Mouse (Mus musculus): ENCODE measurements around the gene Wdsub1. TPM values are rescaled to one million over a fixed set of nuclear protein-coding genes. Genes with fewer than 3 reads are reported as not detected.

Gene Wdsub1
- total RNA-seq, 1 experiment, result 20.7 TPM

DNA sequence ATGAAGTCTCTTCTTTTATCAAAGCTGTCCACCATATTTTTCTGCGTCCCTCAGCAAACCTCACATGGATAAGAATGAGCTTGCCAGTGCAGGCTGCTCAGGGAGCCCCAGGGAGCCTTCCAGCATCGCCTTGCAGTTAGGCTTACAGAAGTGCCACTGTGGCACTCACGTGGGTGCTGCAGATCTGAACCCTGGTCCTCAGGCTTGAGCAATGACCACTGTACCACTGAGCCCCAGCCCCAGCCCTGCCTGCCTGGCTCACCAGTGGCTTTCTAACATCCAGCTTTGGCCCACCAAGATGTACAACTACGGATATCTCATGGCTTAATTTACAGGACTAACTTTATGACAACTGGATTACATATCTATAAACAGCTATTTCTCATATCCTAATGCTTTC, 16.3 kb upstream of the Wdsub1 start:
- TF ChIP-seq HCFC1 (IDR thresholded peaks at IDR 0.05; ENCODE audit: borderline replicate concordance, insufficient read depth, low read length) (no peak), ZNF384 (IDR thresholded peaks at IDR 0.05; ENCODE audit: low read depth, low read length) (no peak), CHD2 (IDR thresholded peaks at IDR 0.05; ENCODE audit: low read depth, low read length) (no peak), MAFK (IDR thresholded peaks at IDR 0.05; ENCODE audit: insufficient read depth, low read depth, low read length) (no peak), ZC3H11A (IDR thresholded peaks at IDR 0.05; ENCODE audit: borderline replicate concordance, low read depth, low read length) (no peak)
- in situ Hi-C loops (cut with MboI; ENCODE audit: low sequenced_read_pairs in 2 of 2, unreplicated experiment in 2 of 2), result no loop called here
- peaks cover 0 to 4% of the 10 kb centered on the region in 2 experiments; a peak in 2 of 4 replicates for H3K4me1 ChIP-seq (ENCODE audit: control insufficient read depth in 2 of 2, insufficient read depth in 2 of 2, low read length in 2 of 2, poor library complexity in 1 of 2)
- no peaks in the 10 kb centered on the region for H3K9me3 ChIP-seq (ENCODE audit: control insufficient read depth, insufficient read depth, low read depth, low read length)
- H3K4me3 ChIP-seq (ENCODE audit: insufficient read depth in 1 of 2, low read depth in 1 of 2, low read length in 2 of 2, poor library complexity in 1 of 2, severe bottlenecking in 1 of 2), result no peak overlapping the region
- no peak overlapping the region for H3K9ac ChIP-seq (ENCODE audit: insufficient read depth, low read depth, low read length, poor library complexity, severe bottlenecking)
- no peak overlapping the region for H3K27ac ChIP-seq (ENCODE audit: insufficient read depth, low read depth, low read length, poor library complexity, severe bottlenecking)
- H3K36me3 ChIP-seq (ENCODE audit: control insufficient read depth, insufficient read depth, low read length, poor library complexity, severe bottlenecking), result no peaks in the 10 kb centered on the region
- DNase-seq (ENCODE audit: low read depth, low spot score), result no peak

DNA sequence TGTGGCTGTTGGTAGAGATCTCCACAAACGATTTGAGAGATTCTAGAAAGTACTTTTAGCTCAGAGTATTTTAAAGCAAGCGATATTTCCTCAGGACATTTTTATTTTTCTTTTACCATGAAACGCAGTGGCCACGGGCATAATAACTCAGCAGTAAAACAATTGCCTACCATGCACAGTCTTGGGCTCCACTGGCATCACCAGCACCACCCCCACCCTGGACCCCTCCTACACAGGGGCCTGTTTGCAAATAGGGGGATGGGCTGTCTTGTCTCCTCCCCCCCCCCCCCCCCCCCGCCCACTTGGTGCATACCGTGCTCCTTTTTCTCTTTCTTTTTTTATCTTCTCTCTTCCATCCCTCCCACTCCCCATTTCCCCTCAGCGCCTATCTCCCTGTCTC, 15.7 kb upstream of the Wdsub1 start:
- no peaks in the 10 kb centered on the region for H3K9me3 ChIP-seq (ENCODE audit: control insufficient read depth, insufficient read depth, low read depth, low read length)
- in situ Hi-C loops (cut with MboI; ENCODE audit: low sequenced_read_pairs in 2 of 2, unreplicated experiment in 2 of 2), result no loop called here
- TF ChIP-seq ZC3H11A (IDR thresholded peaks at IDR 0.05; ENCODE audit: borderline replicate concordance, low read depth, low read length), result no peak
- TF ChIP-seq MAFK (IDR thresholded peaks at IDR 0.05; ENCODE audit: insufficient read depth, low read depth, low read length), result no peak
- TF ChIP-seq CHD2 (IDR thresholded peaks at IDR 0.05; ENCODE audit: low read depth, low read length), result no peak
- TF ChIP-seq ZNF384 (IDR thresholded peaks at IDR 0.05; ENCODE audit: low read depth, low read length), result no peak
- no peak for TF ChIP-seq HCFC1 (IDR thresholded peaks at IDR 0.05; ENCODE audit: borderline replicate concordance, insufficient read depth, low read length)
- no peaks in the 10 kb centered on the region for H3K36me3 ChIP-seq (ENCODE audit: control insufficient read depth, insufficient read depth, low read length, poor library complexity, severe bottlenecking)
- DNase-seq (ENCODE audit: low read depth, low spot score), result no peak
- H3K4me1 ChIP-seq (ENCODE audit: control insufficient read depth in 2 of 2, insufficient read depth in 2 of 2, low read length in 2 of 2, poor library complexity in 1 of 2), result peaks cover 0 to 4% of the 10 kb centered on the region in 2 experiments; a peak in 2 of 4 replicates
- H3K27ac ChIP-seq (ENCODE audit: insufficient read depth, low read depth, low read length, poor library complexity, severe bottlenecking), result no peak overlapping the region
- no peak overlapping the region for H3K9ac ChIP-seq (ENCODE audit: insufficient read depth, low read depth, low read length, poor library complexity, severe bottlenecking)
- no peak overlapping the region for H3K4me3 ChIP-seq (ENCODE audit: insufficient read depth in 1 of 2, low read depth in 1 of 2, low read length in 2 of 2, poor library complexity in 1 of 2, severe bottlenecking in 1 of 2)

DNA sequence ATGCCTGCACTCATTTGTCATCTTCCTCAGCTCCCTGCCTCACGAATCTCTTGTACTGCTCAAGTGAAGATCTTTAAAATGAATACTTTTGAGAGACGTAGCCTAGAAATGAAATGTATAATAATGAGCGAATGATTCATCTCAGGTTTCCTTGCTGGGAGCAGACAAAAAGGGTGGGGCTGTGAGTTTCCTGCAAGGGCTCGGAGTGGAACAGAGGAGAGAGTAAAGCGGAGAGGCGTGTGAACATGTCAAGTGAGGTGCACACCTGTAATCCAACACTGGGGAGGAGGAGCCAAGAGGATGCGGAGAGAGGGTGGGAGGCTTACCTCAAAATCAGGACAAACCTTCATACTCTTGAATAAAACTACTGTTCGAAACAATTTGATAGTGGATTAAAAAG, 14.4 kb upstream of the Wdsub1 start:
- H3K4me1 ChIP-seq (ENCODE audit: control insufficient read depth in 2 of 2, insufficient read depth in 2 of 2, low read length in 2 of 2, poor library complexity in 1 of 2), result peaks cover 0 to 4% of the 10 kb centered on the region in 2 experiments; a peak in 2 of 4 replicates
- H3K36me3 ChIP-seq (ENCODE audit: control insufficient read depth, insufficient read depth, low read length, poor library complexity, severe bottlenecking), result no peaks in the 10 kb centered on the region
- in situ Hi-C loops (cut with MboI; ENCODE audit: low sequenced_read_pairs in 2 of 2, unreplicated experiment in 2 of 2), result no loop called here
- H3K27ac ChIP-seq (ENCODE audit: insufficient read depth, low read depth, low read length, poor library complexity, severe bottlenecking), result no peak overlapping the region
- no peak for TF ChIP-seq ZC3H11A (IDR thresholded peaks at IDR 0.05; ENCODE audit: borderline replicate concordance, low read depth, low read length)
- H3K4me3 ChIP-seq (ENCODE audit: insufficient read depth in 1 of 2, low read depth in 1 of 2, low read length in 2 of 2, poor library complexity in 1 of 2, severe bottlenecking in 1 of 2), result no peak overlapping the region
- H3K9me3 ChIP-seq (ENCODE audit: control insufficient read depth, insufficient read depth, low read depth, low read length), result no peaks in the 10 kb centered on the region
- no peak for DNase-seq (ENCODE audit: low read depth, low spot score)
- no peak overlapping the region for H3K9ac ChIP-seq (ENCODE audit: insufficient read depth, low read depth, low read length, poor library complexity, severe bottlenecking)

GRCm38 (mm10) chr2:59896400-59896799, 14.0 kb upstream of the Wdsub1 start:
- Histone ChIP-seq H3K36me3 (ENCODE audit: control insufficient read depth, insufficient read depth, low read length, poor library complexity, severe bottlenecking) (no peaks in the 10 kb centered on the region), H3K4me1 (ENCODE audit: control insufficient read depth in 2 of 2, insufficient read depth in 2 of 2, low read length in 2 of 2, poor library complexity in 1 of 2) (peaks cover 0 to 4% of the 10 kb centered on the region in 2 experiments; a peak in 2 of 4 replicates), H3K27ac (ENCODE audit: insufficient read depth, low read depth, low read length, poor library complexity, severe bottlenecking) (no peak overlapping the region), H3K9ac (ENCODE audit: insufficient read depth, low read depth, low read length, poor library complexity, severe bottlenecking) (no peak overlapping the region), H3K9me3 (ENCODE audit: control insufficient read depth, insufficient read depth, low read depth, low read length) (no peaks in the 10 kb centered on the region), H3K4me3 (ENCODE audit: insufficient read depth in 1 of 2, low read depth in 1 of 2, low read length in 2 of 2, poor library complexity in 1 of 2, severe bottlenecking in 1 of 2) (no peak overlapping the region)
- DNase-seq (ENCODE audit: low read depth, low spot score), result no peak
- in situ Hi-C loops (cut with MboI; ENCODE audit: low sequenced_read_pairs in 2 of 2, unreplicated experiment in 2 of 2), result no loop called here
- no peak for TF ChIP-seq CHD2 (IDR thresholded peaks at IDR 0.05; ENCODE audit: low read depth, low read length)
- no peak for TF ChIP-seq ZNF384 (IDR thresholded peaks at IDR 0.05; ENCODE audit: low read depth, low read length)
- no peak for TF ChIP-seq ZC3H11A (IDR thresholded peaks at IDR 0.05; ENCODE audit: borderline replicate concordance, low read depth, low read length)
- TF ChIP-seq HCFC1 (IDR thresholded peaks at IDR 0.05; ENCODE audit: borderline replicate concordance, insufficient read depth, low read length), result no peak
- TF ChIP-seq MAFK (IDR thresholded peaks at IDR 0.05; ENCODE audit: insufficient read depth, low read depth, low read length), result no peak

- H3K9ac ChIP-seq (ENCODE audit: insufficient read depth, low read depth, low read length, poor library complexity, severe bottlenecking), result no peak overlapping the region
- H3K36me3 ChIP-seq (ENCODE audit: control insufficient read depth, insufficient read depth, low read length, poor library complexity, severe bottlenecking), result no peaks in the 10 kb centered on the region
- no peak overlapping the region for H3K27ac ChIP-seq (ENCODE audit: insufficient read depth, low read depth, low read length, poor library complexity, severe bottlenecking)
- TF ChIP-seq HCFC1 (IDR thresholded peaks at IDR 0.05; ENCODE audit: borderline replicate concordance, insufficient read depth, low read length), result no peak
- no peak for TF ChIP-seq ZNF384 (IDR thresholded peaks at IDR 0.05; ENCODE audit: low read depth, low read length)
- no peak for TF ChIP-seq CHD2 (IDR thresholded peaks at IDR 0.05; ENCODE audit: low read depth, low read length)
- peaks cover 0 to 2% of the 10 kb centered on the region in 2 experiments; a peak in 1 of 4 replicates for H3K4me1 ChIP-seq (ENCODE audit: control insufficient read depth in 2 of 2, insufficient read depth in 2 of 2, low read length in 2 of 2, poor library complexity in 1 of 2)
- no peak overlapping the region for H3K4me3 ChIP-seq (ENCODE audit: insufficient read depth in 1 of 2, low read depth in 1 of 2, low read length in 2 of 2, poor library complexity in 1 of 2, severe bottlenecking in 1 of 2)
- H3K9me3 ChIP-seq (ENCODE audit: control insufficient read depth, insufficient read depth, low read depth, low read length), result no peaks in the 10 kb centered on the region
- no peak for DNase-seq (ENCODE audit: low read depth, low spot score)
- in situ Hi-C loops (cut with MboI; ENCODE audit: low sequenced_read_pairs in 2 of 2, unreplicated experiment in 2 of 2), result no loop called here
Measured at GRCm38 (mm10) chr2:59889699-59890098, 7.3 kb upstream of the Wdsub1 start.

Data from ES-E14 (cell line).